Mouse (Mus musculus): Measurements from ENCODE around the gene Prkra.
A peak's percentile ranks its signal among the peaks of the same experiment; 100 is the strongest.
"Not testable (repeated sequence)": the region's sequence is repeated elsewhere in the genome, so short reads cannot be mapped to it uniquely, and the experiment has no call there.

Prkra gene

GRCm38 (mm10) chr2:76655444-76655843 lies 7.6 kb upstream of the Prkra start:
- no peak for DNase-seq (ENCODE audit: low spot score)

GRCm38 (mm10) chr2:76654646-76655045 lies 6.8 kb upstream of the Prkra start:
- no peak for DNase-seq (ENCODE audit: low spot score)

GRCm38 (mm10) chr2:76653070-76653469 lies 5.3 kb upstream of the Prkra start:
- DNase-seq (ENCODE audit: low spot score): no peak

DNA sequence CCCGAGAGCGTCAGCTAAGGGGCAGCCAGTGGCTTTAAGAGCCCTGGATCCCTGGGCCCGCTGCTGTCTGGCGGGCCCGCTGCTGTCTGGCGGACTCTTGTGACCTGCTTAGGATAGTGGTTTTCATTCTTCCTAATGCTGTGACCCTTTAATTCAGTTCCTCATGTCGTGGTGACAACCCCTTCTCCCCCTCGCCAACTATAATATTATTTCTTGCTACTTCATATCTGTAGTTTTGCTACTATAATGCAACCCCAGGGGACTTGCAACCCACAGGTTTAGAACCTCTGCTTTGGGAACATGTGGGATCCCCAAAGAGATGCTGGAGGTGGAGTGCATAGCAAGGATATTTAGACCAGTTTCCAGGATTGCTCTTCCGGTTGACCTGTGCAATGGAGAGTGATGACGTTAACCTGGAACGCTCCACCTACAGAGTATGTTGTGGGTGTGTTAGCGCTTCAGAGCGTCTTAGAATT lies 889 bp upstream of the Prkra start:
- DNase-seq (ENCODE audit: low spot score): peak; percentile 58

DNA sequence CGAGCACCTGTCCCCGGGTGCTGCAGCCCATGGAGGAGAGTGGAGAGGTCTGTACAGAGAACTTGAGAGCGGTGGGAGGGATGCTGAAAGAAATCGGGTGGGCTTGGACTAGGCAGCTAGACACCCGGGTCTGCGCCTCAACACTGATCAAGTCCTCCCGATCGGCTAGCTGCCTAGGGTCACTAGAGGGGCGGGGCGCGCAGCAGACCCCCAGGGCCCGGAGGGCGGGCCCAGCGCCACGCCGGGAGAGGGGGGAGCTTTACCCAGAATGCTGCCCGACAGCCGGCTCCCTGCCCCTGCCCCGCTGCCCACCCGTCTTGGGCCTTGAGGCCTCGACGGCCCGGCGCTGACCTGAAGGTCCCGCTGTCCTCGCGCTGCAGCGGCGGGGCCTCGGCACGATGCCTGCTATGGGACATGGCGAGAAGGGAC lies 360 bp downstream of the Prkra start:
- no peak for DNase-seq (ENCODE audit: low spot score)

GRCm38 (mm10) chr2:76643801-76644200 lies 4.0 kb downstream of the Prkra start:
- DNase-seq (ENCODE audit: low spot score): no peak

DNA sequence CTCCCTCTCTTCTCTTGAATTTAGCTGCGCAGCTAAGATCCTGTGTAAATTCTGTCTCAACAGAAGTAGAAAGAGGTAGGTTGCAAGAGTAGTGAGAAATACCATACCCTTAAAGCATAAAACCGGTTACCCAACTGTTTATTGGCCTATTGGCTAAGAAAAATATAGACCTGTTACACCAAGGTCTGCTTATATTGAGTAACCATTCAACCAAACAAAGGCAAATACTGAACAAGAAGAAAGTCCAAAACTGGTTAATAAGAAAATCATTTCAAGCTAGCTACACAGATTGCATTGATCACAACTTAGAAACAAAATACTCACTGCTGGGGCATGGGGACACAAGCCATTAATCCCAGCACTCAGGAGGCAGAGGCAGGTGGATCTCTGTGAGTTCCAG lies 8.2 kb downstream of the Prkra start:
- no peak for DNase-seq (ENCODE audit: low spot score)

DNA sequence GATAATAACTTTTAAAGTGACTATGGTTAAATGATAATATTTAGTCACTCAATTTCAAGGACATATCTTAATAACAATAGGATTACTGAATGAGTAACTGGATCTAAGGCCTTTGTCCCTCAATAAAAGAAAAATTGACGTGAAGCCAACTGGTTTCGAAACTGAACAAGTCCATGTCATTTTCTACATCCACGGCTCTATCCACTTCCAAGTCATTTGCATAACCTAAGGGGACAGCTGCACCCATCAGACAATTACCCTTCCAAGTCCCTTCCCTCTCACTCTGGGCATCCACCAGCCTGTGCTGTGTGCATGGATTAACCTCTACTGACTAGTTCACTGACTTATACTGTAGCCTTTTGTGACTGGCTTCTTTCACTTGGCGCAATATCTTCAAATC lies 16.2 kb downstream of the Prkra start:
- no peak for DNase-seq (ENCODE audit: low spot score)

DNA sequence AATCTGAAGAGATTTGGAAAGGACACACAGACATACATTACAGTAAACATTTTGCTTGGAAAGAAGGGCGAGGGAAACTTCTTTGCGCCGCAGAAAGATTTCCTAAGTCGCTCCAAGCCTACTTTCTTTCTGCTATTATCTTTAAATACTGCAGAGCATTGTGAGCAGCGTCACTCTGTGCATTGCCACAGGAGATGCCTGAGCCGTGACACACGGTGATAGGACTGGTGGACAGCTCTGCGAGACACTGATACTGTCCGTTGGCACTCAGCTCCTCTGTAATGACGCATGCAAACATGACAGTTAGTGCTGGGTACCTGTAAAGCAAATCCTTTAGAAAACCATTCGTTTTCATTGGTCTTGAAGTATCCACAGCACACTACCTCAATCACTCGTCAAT lies 17.5 kb downstream of the Prkra start:
- no peak for DNase-seq (ENCODE audit: low spot score)

GRCm38 (mm10) chr2:76622316-76622715 lies 25.5 kb downstream of the Prkra start:
- not testable (repeated sequence) for DNase-seq (ENCODE audit: low spot score)

DNA sequence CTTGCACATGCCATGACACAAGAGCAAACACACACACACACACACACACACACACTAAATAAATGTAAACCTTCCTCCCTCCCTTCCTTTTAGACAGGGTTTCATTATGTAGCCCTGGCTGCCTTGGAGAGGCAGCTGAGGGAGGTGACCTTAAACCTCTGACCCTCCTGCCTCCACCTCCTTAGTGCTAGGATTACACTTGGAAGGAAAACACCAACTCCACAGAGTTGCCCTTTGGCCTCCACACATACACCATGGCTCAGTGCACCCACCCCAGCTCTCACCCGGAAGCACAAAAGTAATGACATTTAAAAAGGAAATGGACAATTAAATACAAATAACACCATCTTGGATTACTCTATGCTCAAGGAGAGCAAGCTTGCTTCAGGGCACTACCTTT lies 26.1 kb downstream of the Prkra start:
- DNase-seq (ENCODE audit: low spot score): no peak

DNA sequence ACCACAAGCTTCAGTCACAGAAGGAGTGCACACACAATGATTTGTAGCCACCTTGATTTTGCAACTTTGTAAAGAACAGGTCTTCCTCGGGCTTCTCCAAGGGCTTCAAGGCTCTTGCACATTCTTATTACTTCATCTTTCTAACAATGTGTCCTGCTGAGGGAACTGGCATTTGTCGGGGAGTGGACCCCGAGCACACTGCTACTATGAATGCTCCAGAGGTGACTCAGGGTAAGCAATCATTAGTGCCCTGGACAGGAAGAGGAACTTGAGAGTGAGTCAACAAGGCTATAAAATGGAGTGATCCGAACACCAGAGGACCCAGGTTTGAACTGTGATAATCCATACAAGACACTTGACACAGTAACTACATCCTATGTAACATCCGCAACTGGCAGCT lies 27.6 kb downstream of the Prkra start:
- no peak for DNase-seq (ENCODE audit: low spot score)

DNA sequence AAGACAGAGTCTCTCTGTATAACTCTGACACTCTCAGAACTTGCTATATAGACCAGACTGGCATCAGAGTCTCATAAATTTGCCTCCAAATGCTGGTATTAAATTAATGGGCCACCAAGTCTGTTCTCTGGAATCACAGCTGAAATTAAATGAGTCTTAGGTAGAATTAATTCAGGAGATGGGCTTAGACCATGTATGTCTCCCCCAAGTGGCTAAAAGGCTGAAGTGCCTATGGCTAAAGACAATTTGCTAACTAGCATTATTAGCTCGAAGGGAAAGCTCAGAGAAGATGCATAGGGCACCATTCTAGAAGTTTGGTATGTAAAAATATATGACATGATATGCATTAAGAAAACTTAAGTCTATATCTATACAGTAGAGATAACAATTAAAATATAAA lies 29.7 kb downstream of the Prkra start:
- peak; percentile 59 for DNase-seq (ENCODE audit: low spot score)

- DNase-seq (ENCODE audit: low spot score): no peak
Measured at GRCm38 (mm10) chr2:76611996-76612395, 35.8 kb downstream of the Prkra start.

GRCm38 (mm10) chr2:76610326-76611104 lies 37.3 kb downstream of the Prkra start:
- DNase-seq (ENCODE audit: low spot score): no peak

GRCm38 (mm10) chr2:76606704-76607103 lies 41.1 kb downstream of the Prkra start:
- no peak for DNase-seq (ENCODE audit: low spot score)

GRCm38 (mm10) chr2:76602256-76602655 lies 45.6 kb downstream of the Prkra start:
- no peak for DNase-seq (ENCODE audit: low spot score)

GRCm38 (mm10) chr2:76599214-76599613 lies 48.6 kb downstream of the Prkra start:
- DNase-seq (ENCODE audit: low spot score): no peak

DNA sequence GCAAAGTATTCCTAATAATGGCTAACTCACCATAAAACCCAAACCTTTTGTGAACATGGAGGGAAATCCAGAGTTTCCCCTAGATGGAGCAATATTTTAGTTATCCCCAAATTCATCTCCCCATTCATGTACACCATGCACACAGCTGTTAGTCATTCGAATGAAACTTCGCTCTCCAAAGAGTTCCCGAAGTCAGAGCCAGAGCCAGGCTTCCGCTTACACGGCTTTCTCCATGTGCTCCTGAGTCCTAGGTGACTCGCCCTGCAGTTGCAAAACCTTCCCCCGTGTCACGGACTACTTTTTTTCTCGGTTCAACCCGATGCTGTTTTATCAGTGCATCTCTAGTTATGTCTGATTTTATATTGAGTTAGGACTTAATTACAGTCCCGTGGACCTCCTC lies 50.3 kb downstream of the Prkra start:
- DNase-seq (ENCODE audit: low spot score): no peak

DNA sequence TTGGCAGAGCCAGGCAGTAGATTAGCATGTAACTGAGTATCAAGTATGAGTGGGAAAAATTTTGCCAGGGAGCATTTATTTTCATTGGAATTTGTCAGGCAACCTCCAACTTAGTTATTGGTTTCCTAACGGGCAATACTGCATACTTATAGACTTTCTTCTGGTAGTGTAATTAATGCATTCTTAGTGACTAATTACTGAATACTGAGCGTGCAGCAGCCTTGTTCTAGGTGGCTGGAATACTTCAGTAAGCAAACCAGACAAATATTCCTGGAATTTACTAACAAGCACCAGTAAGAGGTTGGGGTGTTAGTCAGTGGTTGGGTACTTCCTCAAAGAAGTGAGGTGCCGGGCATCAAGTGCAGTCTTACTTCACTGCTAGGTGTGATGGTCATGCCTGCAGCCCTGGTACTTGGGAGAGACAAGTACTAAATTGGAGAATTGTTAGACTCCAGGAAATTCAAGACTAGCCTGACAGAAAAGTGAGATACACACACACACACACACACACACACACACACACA lies 55.4 kb downstream of the Prkra start:
- no peak for DNase-seq (ENCODE audit: low spot score)

DNA sequence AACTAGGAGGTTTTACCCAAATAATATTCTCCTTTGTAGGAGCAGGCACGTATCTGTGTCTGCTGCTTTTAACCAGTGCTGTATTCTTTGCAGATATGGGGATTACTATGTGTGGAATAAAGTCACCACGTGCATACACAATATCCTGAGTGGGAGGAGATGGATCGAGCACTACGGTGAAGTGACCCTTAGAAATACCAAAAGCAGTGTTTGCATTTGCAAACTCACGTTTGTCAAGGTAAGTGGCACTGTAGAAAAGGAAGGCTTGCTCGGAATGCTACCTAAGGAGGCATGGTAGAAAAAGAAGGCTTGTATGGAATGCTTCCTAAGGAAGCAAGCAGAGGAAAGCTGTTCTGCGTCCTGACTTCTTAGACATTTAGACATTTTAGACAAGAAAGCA lies 57.6 kb downstream of the Prkra start:
- DNase-seq (ENCODE audit: low spot score): no peak

- no peak for DNase-seq (ENCODE audit: low spot score)
Measured at GRCm38 (mm10) chr2:76586906-76587305, 60.9 kb downstream of the Prkra start.

DNA sequence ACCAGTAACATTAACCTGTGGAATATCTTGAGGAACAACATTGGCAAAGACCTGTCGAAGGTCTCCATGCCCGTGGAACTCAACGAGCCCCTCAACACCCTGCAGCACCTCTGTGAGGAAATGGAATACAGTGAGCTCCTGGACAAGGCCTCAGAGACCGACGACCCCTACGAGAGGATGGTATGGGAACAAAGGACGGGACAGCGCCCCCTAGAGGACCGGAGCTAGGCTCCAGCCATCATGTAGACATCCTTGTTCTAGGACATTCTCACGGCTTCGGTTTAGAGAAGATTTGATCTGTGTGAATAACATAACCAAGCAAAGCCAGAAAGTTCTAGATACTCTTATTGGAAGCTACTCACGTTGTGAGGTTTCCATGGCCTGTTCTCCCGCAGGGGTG lies 62.7 kb downstream of the Prkra start:
- DNase-seq (ENCODE audit: low spot score): no peak

All from MN1 (cell line).